Mouse (Mus musculus) gastrocnemius, postnatal 36 days (tissue): ENCODE results near the gene Tmc3. TPM values are rescaled to one million over a fixed set of nuclear protein-coding genes. Genes with fewer than 3 reads are reported as not detected.
A peak's percentile ranks its signal among the peaks of the same experiment; 100 is the strongest.

Source experiments
- DNase-seq, 2 experiments: peaks; one replicate each; pipeline ENCODE4 v3.0.0; 2022
- intact Hi-C: fragments of 180-260 bp; cut with DNase I; formaldehyde crosslinking; loops from one replicate; pipeline ENCODE4 v1.15.1; 2025
- total RNA-seq, 2 experiments: library from RNA; stranded (reverse); gene quantifications; 2 replicates each; pipeline ENCODE4 v1.2.3; 2021

Gene Tmc3
- total RNA-seq, 2 experiments from 2014 or later, result 0.10 TPM; not detected in 1

DNA sequence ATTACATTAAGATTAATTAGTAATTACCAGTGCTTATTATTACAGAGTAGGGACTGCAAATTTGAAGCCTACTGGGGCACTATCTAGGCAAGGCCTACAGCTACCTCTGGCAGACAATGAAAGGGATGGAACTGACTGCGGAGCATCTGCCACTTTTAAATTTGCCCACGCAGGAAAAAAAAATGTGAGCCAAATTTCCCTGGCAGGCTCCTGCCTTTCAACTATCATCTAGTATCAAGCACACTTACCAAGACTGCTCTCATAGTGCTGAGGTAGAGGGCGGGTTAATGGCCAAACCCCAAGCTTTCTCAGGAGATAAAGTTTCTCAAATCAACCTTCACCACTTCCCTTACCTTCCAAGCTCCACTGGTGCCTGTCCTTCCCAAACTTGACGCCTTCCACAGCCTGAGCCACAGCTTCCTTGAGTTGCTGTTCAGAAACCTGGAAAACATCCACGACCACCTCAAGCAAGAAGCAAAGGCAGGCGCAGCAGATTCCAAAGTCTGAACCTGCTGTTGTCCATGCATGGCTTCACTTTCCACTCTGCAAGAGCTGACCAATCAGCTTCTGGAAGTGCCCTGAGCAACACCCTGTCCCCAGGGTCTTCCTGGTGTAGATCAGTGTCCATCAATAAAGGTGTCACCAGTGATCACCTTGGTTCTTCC lies 78.1 kb downstream of the Tmc3 start:
- DNase-seq, result no peak
- intact Hi-C loops, result loop anchor here (10.0 kb wide), 1 partner anchor 222 kb away; the partner anchor contains the start of genes Mesd and Tlnrd1

DNA sequence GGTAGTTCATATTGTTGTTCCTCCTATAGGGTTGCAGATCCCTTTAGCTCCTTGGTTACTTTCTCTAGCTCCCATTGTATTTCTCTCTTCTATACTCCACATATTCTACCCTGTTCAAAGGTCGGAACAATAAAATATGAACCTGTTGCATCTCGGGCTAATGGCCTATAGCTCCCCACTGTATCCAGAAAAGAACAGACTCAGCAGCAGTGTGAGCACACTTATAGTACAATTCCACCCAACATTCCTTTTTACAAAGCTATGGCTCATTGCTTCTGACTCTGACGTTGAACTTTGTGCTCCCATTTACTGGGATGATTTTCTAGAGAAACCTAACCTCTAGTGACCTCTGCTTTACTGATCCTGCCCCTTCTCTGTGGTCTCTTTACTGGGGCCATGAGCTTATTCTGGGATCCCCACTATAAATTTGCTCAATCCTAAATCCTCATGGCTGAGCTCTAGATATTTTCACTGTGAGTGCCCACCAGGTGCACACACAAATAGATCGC lies 81.4 kb downstream of the Tmc3 start:
- no peak for DNase-seq
- intact Hi-C loops, result loop anchor here (10.0 kb wide), 1 partner anchor 219 kb away; the partner anchor contains the start of genes Mesd and Tlnrd1

DNA sequence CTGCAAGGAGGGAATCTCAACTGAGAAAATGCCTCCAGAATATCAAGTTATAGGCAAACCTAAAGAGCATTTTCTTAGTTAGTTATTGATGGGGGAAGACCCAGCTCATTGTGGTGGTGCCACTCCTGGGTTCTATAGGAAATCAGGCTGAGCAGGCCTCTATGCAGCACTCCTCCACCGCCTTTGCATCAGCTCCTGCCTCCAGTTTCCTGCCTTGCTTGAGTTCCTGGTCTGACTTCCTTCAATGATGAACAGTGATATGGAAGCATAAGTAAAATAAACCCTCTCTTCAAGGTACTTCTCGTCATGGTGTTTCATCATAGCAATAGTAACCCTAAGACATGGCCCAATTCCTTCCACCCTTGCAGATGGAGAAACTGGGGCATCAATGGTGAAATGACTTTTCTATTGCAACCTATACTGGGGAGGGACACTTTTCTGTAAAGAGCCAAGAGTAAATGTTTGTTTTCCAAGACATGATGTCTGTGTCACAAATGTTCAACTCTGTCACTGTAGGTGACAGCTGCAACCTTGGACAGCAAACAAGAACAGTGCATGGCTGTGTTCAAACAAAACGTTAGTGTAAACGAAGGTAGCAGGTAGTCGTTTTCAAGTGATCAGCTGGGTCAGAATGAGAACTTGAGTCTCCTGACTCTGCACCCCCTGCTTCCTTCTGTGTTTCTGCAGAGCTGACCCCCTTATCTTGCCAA lies 83.4 kb downstream of the Tmc3 start:
- DNase-seq, result no peak
- intact Hi-C loops, result loop anchor here (10.0 kb wide), 1 partner anchor 217 kb away; the partner anchor contains the start of genes Mesd and Tlnrd1

DNA sequence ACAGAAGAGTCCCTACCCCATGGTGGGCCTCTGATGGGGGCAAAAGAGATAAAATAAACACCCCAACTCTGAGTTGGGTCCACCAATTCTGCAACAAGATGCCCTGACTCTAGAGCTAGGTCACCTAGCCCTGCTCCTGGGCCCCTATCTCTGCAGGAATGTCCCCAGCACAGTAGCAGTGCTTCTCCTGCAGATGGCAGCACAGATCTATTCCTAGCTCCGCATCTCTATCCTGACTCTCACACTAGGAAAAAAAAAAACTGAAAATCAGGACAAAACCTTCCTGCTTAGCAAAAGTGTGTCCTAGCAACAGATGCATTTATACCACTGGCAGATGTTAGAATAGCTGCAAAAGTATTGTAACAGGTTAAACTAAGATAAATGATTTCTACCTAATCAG lies 84.0 kb downstream of the Tmc3 start:
- intact Hi-C loops, result loop anchor here (10.0 kb wide), 1 partner anchor 216 kb away; the partner anchor contains the start of genes Mesd and Tlnrd1
- DNase-seq, result peak in 1 of 2 experiments; percentile 46

DNA sequence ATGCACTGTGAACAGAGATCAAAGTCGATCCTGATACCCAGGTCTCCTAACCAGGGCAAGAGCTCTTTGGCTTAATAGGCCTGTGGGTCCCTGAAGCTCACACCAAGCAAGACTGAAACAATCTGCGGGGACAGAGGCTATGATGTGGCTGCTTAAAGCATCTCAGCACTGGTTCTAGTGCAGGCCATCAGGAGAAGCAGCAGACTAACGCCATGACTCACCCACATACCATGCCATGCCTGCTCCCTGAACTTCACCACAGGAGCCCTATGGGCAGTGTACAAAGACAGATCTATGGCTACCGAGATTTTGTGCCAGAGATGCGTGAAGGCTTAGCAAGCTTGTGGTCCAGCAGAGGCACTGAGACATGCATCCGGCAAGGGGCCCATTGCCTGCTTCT lies 86.8 kb downstream of the Tmc3 start:
- intact Hi-C loops, result loop anchor here (5.0 to 10.0 kb wide), 2 partner anchors 101 to 807 kb away; partner anchors contain the start of gene Mex3b

More for the DNA sequence above, 86.8 kb downstream of the Tmc3 start:
- no peak for DNase-seq

Other genes starting within 250 kb of the Tmc3 start
- gene Stard5, start 47.0 kb downstream of the Tmc3 start, total RNA-seq, result 1 to 10 TPM; 4.2 to 4.7 TPM
- gene Il16, start 160.8 kb downstream of the Tmc3 start, total RNA-seq, result 1 to 10 TPM; 2.4 to 3.1 TPM
- gene Cfap161, start 210.0 kb downstream of the Tmc3 start, total RNA-seq, result not detected